Mouse (Mus musculus) forebrain, embryonic 11.5 days (tissue): ENCODE data around the gene Gm42688. TPM values are rescaled to one million over a fixed set of nuclear protein-coding genes. Genes with fewer than 3 reads are reported as not detected.

Experiments
- ATAC-seq: fragments of 200-750 bp; cut with Nextera tagmentation; replicated peaks from 2 replicates; pipeline ENCODE4 v1.8.0; 2017; ENCODE audit warnings: moderate TSS enrichment; ENCODE audit not compliant: low FRiP score
- DNase-seq: peaks from one replicate; pipeline ENCODE4 v3.0.0-alpha.2; 2017; ENCODE audit warnings: low spot score
- H3K27ac ChIP-seq: fragments of 300-500 bp; sonication (generic); 2 replicates; pipeline ENCODE4 v1.5.1; 2014; ENCODE audit warnings: low read depth, low read length
- H3K27me3 ChIP-seq: fragments of 300-500 bp; sonication (generic); 2 replicates; pipeline ENCODE4 v1.6.1; 2014; ENCODE audit warnings: mild to moderate bottlenecking, low read length, mixed read lengths; ENCODE audit not compliant: control insufficient read depth, insufficient read depth
- H3K36me3 ChIP-seq: fragments of 300-500 bp; sonication (generic); 2 replicates; pipeline ENCODE4 v1.6.1; 2014; ENCODE audit warnings: mild to moderate bottlenecking, low read length, moderate library complexity, mixed read lengths; ENCODE audit not compliant: control insufficient read depth, insufficient read depth
- H3K4me1 ChIP-seq: fragments of 300-500 bp; sonication (generic); replicated peaks from 2 replicates; pipeline ENCODE4 v1.6.1; 2014; ENCODE audit warnings: low read length, mixed read lengths; ENCODE audit not compliant: control insufficient read depth, insufficient read depth
- H3K4me2 ChIP-seq: fragments of 300-500 bp; sonication (generic); 2 replicates; pipeline ENCODE4 v1.6.1; 2014; ENCODE audit warnings: low read depth, mild to moderate bottlenecking, low read length, moderate library complexity, mixed read lengths; ENCODE audit not compliant: severe bottlenecking
- H3K4me3 ChIP-seq: fragments of 300-500 bp; sonication (generic); 2 replicates; pipeline ENCODE4 v1.5.1; 2014; ENCODE audit warnings: low read depth, low read length
- H3K9ac ChIP-seq: fragments of 300-500 bp; sonication (generic); 2 replicates; pipeline ENCODE4 v1.6.1; 2014; ENCODE audit warnings: low read length
- H3K9me3 ChIP-seq: fragments of 300-500 bp; sonication (generic); 2 replicates; pipeline ENCODE4 v1.6.1; 2016; ENCODE audit warnings: low read length, mixed read lengths; ENCODE audit not compliant: control insufficient read depth
- WGBS: fragments of 180-500 bp; shearing (Covaris S2); extraction: QIAGEN DNeasy Blood & Tissue Kit; methylation state at CpG from one replicate; pipeline ENCODE4 v1.1.7; 2014; 5-methylcytosine and 5-hydroxymethylcytosine counted together
- polyA plus RNA-seq: library from polyadenylated mRNA; unstranded; fragments of >200 nt; fragmentation: Nextera tagmentation; extraction: Ambion mirVana; gene quantifications from 2 replicates; pipeline ENCODE4 v1.2.1, GENCODE M21; 2014

Gm42688 gene
- polyA plus RNA-seq, 1 experiment from 2014 or later: 2.5 TPM

- Histone ChIP-seq H3K4me3 (no peak overlapping the region), H3K36me3 (no peaks in the 10 kb centered on the region), H3K27me3 (no peaks in the 10 kb centered on the region), H3K27ac (no peak overlapping the region), H3K4me2 (no peak overlapping the region), H3K4me1 (no peaks in the 10 kb centered on the region), H3K9me3 (peaks cover 3% of the 10 kb centered on the region; the same call in 1 of the 2 replicates), H3K9ac (no peak overlapping the region)
- ATAC-seq (no peak), DNase-seq (no peak)
- 47% methylated on average over 6 of the region's 6 CpGs for WGBS
These were observed 5.4 kb upstream of the Gm42688 start for GRCm38 (mm10) chr6:83095968-83096367.

DNA sequence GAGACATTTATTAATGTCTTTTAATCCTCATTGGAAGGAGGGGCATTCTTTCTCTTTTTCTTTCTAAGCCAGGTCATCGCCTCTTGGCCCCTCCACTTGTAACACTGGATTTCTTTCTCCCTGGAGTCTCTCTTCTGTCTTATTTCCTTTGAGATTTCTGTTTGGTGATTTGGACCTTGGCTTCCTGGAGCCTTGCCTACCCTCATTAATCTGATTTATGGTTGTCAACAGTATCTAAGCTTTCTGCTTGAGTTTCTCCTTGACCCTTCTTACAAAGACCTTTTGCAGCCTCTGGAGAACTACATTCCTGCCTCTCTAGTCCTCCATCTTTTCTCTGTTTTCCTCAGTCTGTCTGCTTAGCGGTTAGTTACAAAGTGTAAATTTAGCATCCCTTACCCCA lies 3.0 kb upstream of the Gm42688 start:
- ATAC-seq (no peak), DNase-seq (no peak)
- no peaks in the 10 kb centered on the region for H3K36me3 ChIP-seq
- no peak overlapping the region for H3K27ac ChIP-seq
- WGBS: 79% methylated on average over 2 of the region's 2 CpGs
- no peak overlapping the region for H3K4me2 ChIP-seq
- peaks cover 2% of the 10 kb centered on the region; the same call in 1 of the 2 replicates for H3K27me3 ChIP-seq
- H3K9ac ChIP-seq: no peak overlapping the region
- H3K9me3 ChIP-seq: peaks cover 3% of the 10 kb centered on the region; the same call in 1 of the 2 replicates
- peaks cover 9% of the 10 kb centered on the region; the same call in 1 of the 2 replicates for H3K4me1 ChIP-seq
- H3K4me3 ChIP-seq: no peak overlapping the region

- peak overlapping the region; percentile 90 for H3K4me2 ChIP-seq
- H3K9ac ChIP-seq: peak overlapping the region; percentile 77
- WGBS: under 1% methylated on average over 73 of the region's 74 CpGs
- DNase-seq (peak; percentile 84), ATAC-seq (peak; percentile 76)
- H3K27ac ChIP-seq: peak overlapping the region; percentile 26
- peak overlapping the region; percentile 72 for H3K4me3 ChIP-seq
- peaks cover 2% of the 10 kb centered on the region; the same call in 1 of the 2 replicates for H3K27me3 ChIP-seq
- no peaks in the 10 kb centered on the region for H3K9me3 ChIP-seq
- no peaks in the 10 kb centered on the region for H3K36me3 ChIP-seq
- H3K4me1 ChIP-seq: peaks cover 9% of the 10 kb centered on the region; the same call in 1 of the 2 replicates
These were observed 505 bp downstream of the Gm42688 start for GRCm38 (mm10) chr6:83101688-83102556.

DNA sequence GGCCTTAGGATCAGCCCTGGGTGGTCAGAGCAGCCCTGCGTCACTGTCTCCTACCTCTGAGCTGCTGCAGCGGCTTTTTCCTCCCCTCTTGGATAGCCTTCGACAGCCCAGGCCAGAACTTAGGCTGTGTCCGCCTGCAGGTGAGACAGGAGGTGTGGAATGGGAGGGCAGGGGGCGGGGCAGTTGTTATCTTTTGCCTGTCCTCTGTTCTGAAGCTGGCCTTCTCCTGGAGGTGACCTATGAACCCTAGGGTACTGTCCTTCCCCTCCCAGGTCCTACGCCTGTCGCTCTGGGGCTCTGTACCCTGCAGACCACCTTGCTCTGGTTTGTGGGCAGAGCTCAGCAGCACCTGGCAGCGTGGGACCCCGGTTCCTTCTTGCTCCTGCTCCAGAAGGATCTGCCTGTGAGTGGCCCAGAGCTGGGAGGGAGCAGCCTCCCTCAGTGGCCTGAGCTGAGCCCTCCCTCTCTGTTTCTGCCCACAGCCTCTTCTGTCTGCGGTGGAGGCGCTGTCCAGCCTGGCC lies 1.8 kb downstream of the Gm42688 start:
- peak; percentile 58 for DNase-seq
- no peak overlapping the region for H3K4me3 ChIP-seq
- no peaks in the 10 kb centered on the region for H3K36me3 ChIP-seq
- H3K4me2 ChIP-seq: no peak overlapping the region
- H3K9ac ChIP-seq: no peak overlapping the region; the same call in 1 of the 2 replicates
- H3K27me3 ChIP-seq: peaks cover 2% of the 10 kb centered on the region; the same call in 1 of the 2 replicates
- peaks cover 14% of the 10 kb centered on the region for H3K4me1 ChIP-seq
- no peaks in the 10 kb centered on the region for H3K9me3 ChIP-seq
- no peak overlapping the region for H3K27ac ChIP-seq
- WGBS: 38% methylated on average over 11 of the region's 11 CpGs
- no peak for ATAC-seq

- Histone ChIP-seq H3K36me3 (no peaks in the 10 kb centered on the region), H3K27ac (no peak overlapping the region), H3K4me3 (no peak overlapping the region), H3K9me3 (no peaks in the 10 kb centered on the region), H3K27me3 (peaks cover 2% of the 10 kb centered on the region; the same call in 1 of the 2 replicates), H3K4me2 (no peak overlapping the region), H3K4me1 (peaks cover 19% of the 10 kb centered on the region), H3K9ac (no peak overlapping the region)
- no peak for ATAC-seq
- 74% methylated on average over 4 of the region's 4 CpGs for WGBS
- DNase-seq: no peak
These were observed 2.7 kb downstream of the Gm42688 start for GRCm38 (mm10) chr6:83104158-83104557.

DNA sequence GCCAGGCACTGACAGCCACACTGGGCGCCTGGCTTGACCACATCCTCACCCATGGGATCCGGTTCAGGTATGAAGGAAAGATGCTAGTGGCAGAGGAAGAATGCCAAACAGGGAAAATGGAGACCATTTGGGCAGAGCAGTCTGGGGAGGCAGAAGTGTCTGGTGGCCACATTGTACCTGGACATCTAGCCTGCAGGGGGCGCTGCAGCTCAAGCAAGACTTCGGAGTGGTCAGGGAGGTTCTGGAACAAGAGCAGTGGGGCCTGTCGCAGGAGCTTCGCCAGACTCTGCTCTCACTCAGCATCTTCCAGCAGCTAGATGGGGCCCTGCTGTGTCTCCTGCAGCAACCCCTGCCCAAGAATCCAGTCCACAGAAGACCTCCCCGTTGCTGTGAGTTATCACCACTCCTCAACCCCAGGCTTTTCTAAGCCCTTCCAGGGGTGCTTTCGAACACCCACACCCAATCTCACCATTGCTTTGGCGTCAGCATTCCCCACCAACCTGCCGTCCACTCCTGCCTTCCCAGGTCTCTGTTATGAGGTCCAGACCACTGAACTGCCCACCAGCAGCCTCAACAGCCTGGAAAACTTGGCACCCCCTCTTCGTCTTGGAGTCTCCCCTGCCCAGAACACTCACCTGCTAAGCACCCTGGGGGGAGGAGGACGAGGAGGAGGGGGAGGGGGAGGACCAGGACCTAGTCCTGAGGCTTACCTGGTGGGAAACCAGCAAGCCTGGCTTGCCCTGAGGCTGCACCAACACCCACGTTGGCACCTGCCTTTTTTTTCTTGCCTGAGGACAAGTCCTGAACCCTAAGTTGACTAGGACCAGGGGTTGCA lies 6.4 kb downstream of the Gm42688 start:
- peaks cover 2% of the 10 kb centered on the region; the same call in 1 of the 2 replicates for H3K27me3 ChIP-seq
- H3K4me1 ChIP-seq: peaks cover 19% of the 10 kb centered on the region
- 34% methylated on average over 13 of the region's 13 CpGs for WGBS
- H3K4me2 ChIP-seq: peak overlapping the region; percentile 85
- DNase-seq: peak; percentile 92
- H3K4me3 ChIP-seq: peak overlapping the region; percentile 76
- H3K36me3 ChIP-seq: no peaks in the 10 kb centered on the region
- no peak overlapping the region for H3K27ac ChIP-seq
- peak overlapping the region; percentile 83 for H3K9ac ChIP-seq
- H3K9me3 ChIP-seq: no peaks in the 10 kb centered on the region
- peak; percentile 66 for ATAC-seq

- peak within 1 kb of the TSS; percentile 70 for H3K27ac ChIP-seq
- under 1% methylated on average over 76 of the region's 76 CpGs for WGBS
These were observed 7.6 kb downstream of the Gm42688 start, which contains the start of gene Mrpl53 for GRCm38 (mm10) chr6:83108762-83109668. TSS of gene Mrpl53 (plus strand) at chr6:83109040.

More at GRCm38 (mm10) chr6:83108762-83109668, 7.6 kb downstream of the Gm42688 start, which contains the start of gene Mrpl53:
- peak within 1 kb of the TSS; percentile 85 for H3K4me2 ChIP-seq
- peak within 1 kb of the TSS; percentile 76 for H3K4me3 ChIP-seq
- H3K27me3 ChIP-seq: no peaks in the 10 kb centered on the region
- H3K9ac ChIP-seq: peak within 1 kb of the TSS; percentile 83
- peaks cover 15% of the 10 kb centered on the region for H3K4me1 ChIP-seq
- H3K36me3 ChIP-seq: no peaks in the 10 kb centered on the region
- DNase-seq (peak; percentile 87), ATAC-seq (peak; percentile 88)
- H3K9me3 ChIP-seq: no peaks in the 10 kb centered on the region
